Mouse (Mus musculus) inflammation-experienced regulatory T-cells, adult 16 weeks (primary cell): Measurements from ENCODE around the gene Gm49325. TPM values are rescaled to one million over a fixed set of nuclear protein-coding genes. Genes with fewer than 3 reads are reported as not detected.

Source experiments
- polyA plus RNA-seq: library from polyadenylated mRNA; unstranded; fragments of 100-300 nt; shearing (Covaris generic); gene quantifications from one replicate; pipeline ENCODE4 v1.2.1, GENCODE M21; 2017

Gene Gm49325
- polyA plus RNA-seq = not detected

GRCm38 (mm10) chr10:77605908-77606826, at the start of gene Gm49325, which contains the start of gene Sumo3:
Gene Gm49325 (plus strand): TSS chr10:77606197.
Gene Sumo3 (plus strand): TSS chr10:77606097.

DNA sequence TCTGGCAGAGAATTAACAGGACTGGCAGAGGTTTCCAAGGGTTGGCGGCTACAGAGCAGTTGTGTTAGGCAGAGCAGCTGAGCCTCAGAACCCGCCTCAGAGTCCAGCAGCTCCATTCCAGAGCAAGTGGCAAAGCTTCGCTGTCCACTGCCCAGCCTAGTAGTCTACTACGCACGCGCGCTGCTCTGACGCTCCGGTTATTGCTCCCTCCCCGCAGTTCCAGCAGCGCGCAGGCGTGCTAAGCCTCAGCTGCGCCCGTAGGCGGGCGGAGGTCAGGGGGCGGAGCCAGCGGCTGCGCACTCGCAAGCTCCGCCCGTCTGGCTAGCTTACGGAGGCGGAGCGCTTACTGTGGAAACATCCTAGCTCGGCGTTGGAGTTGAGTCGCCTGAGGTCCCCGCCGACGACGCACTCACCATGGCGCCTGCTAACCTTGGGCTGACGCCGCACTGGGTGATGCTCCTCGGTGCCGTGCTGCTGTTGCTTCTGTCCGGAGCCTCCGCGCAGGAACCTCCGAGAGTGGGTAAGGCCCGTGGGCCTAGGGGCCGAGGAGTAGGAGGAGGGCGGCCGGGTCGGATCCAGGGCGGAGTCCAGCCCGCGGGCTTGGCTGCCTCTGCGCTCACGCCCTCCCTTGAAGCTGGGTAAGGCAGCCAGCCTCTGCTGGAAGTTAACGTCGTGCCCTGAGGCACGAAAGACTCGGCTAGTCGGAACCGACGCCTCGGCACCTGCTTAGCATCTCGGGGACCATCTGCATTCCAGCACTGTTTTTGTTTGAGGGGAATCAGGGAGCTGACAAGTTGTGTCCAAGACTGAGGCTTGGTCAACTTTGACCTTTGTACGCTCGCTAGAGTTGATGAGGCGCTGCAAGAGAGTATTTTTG, 24.4 kb upstream of the Gm49325 start, which contains the start of gene Pttg1ip:
Pttg1ip (plus strand) TSS at position 313 of the 877 bp plus-strand sequence.

GRCm38 (mm10) chr10:77622055-77622988, 16.3 kb downstream of the Gm49325 start, which contains the start of gene Ube2g2:
Gene Ube2g2 (plus strand): TSS chr10:77622275.

GRCm38 (mm10) chr10:77685895-77686664, 80.1 kb downstream of the Gm49325 start, which contains the start of gene Tspear:
Gene Tspear (plus strand): TSS chr10:77686569.

GRCm38 (mm10) chr10:77690356-77690807, 84.4 kb downstream of the Gm49325 start, which contains the start of gene Gm19402:
Gene Gm19402 (minus strand): TSS chr10:77690757.

Other genes starting within 250 kb of the Gm49325 start
- gene Adarb1, start 187.9 kb upstream of the Gm49325 start, polyA plus RNA-seq = 0.61 TPM
- gene Fam207a, start 90.4 kb upstream of the Gm49325 start, polyA plus RNA-seq = 53.3 TPM
- 668 TPM for gene Itgb2, start 75.9 kb upstream of the Gm49325 start, polyA plus RNA-seq
- 130 TPM for gene Pttg1ip, start 24.5 kb upstream of the Gm49325 start, polyA plus RNA-seq
- 133 TPM for gene Sumo3, start 100 bp upstream of the Gm49325 start, polyA plus RNA-seq
- gene Ube2g2, start 16.1 kb downstream of the Gm49325 start, polyA plus RNA-seq = 75.8 TPM
- gene Tspear, start 80.4 kb downstream of the Gm49325 start, polyA plus RNA-seq = 0.69 TPM
- gene Gm19402, start 84.6 kb downstream of the Gm49325 start, polyA plus RNA-seq = not detected
- not detected for gene Gm9508, start 91.0 kb downstream of the Gm49325 start, polyA plus RNA-seq
- not detected for gene Gm10272, start 100.4 kb downstream of the Gm49325 start, polyA plus RNA-seq
- not detected for gene Gm10024, start 105.3 kb downstream of the Gm49325 start, polyA plus RNA-seq
- not detected for gene Gm10142, start 109.6 kb downstream of the Gm49325 start, polyA plus RNA-seq
- not detected for gene Krtap12-1, start 114.4 kb downstream of the Gm49325 start, polyA plus RNA-seq
- not detected for gene Gm10100, start 120.3 kb downstream of the Gm49325 start, polyA plus RNA-seq
- gene Gm18596, start 136.4 kb downstream of the Gm49325 start, polyA plus RNA-seq = not detected
- gene Gm9736, start 145.2 kb downstream of the Gm49325 start, polyA plus RNA-seq = not detected
- not detected for gene Gm3233, start 153.5 kb downstream of the Gm49325 start, polyA plus RNA-seq
- not detected for gene Gm3238, start 165.1 kb downstream of the Gm49325 start, polyA plus RNA-seq
- gene Gm7138, start 170.7 kb downstream of the Gm49325 start, polyA plus RNA-seq = not detected
- not detected for gene Gm3250, start 176.3 kb downstream of the Gm49325 start, polyA plus RNA-seq
- gene Gm7137, start 182.0 kb downstream of the Gm49325 start, polyA plus RNA-seq = not detected
- gene Gm9639, start 188.9 kb downstream of the Gm49325 start, polyA plus RNA-seq = not detected
- not detected for gene Gm19668, start 192.9 kb downstream of the Gm49325 start, polyA plus RNA-seq
- not detected for gene Gm9507, start 205.6 kb downstream of the Gm49325 start, polyA plus RNA-seq
- not detected for gene Gm2696, start 208.5 kb downstream of the Gm49325 start, polyA plus RNA-seq
- not detected for gene Krtap10-4, start 220.9 kb downstream of the Gm49325 start, polyA plus RNA-seq
- gene Krtap10-10, start 229.8 kb downstream of the Gm49325 start, polyA plus RNA-seq = not detected
- gene Gm36176, start 240.6 kb downstream of the Gm49325 start, polyA plus RNA-seq = not detected
- not detected for gene Gm10318, start 246.7 kb downstream of the Gm49325 start, polyA plus RNA-seq